Mouse (Mus musculus) limb, embryonic 15.5 days (tissue): ENCODE data around the gene Ap1b1. TPM values are rescaled to one million over a fixed set of nuclear protein-coding genes. Genes with fewer than 3 reads are reported as not detected.

Source experiments
- ATAC-seq: fragments of 200-750 bp; cut with Nextera tagmentation; 2 replicates; pipeline ENCODE4 v1.8.0; 2017; ENCODE audit warnings: low read depth, moderate TSS enrichment; ENCODE audit not compliant: insufficient number of reproducible peaks, low FRiP score, low TSS enrichment
- H3K27ac ChIP-seq: fragments of 300-500 bp; sonication (generic); 2 replicates; pipeline ENCODE4 v1.5.1; 2015; ENCODE audit warnings: moderate library complexity, mild to moderate bottlenecking, inconsistent platforms
- H3K27me3 ChIP-seq: fragments of 300-500 bp; sonication (generic); 2 replicates; pipeline ENCODE4 v1.6.1; 2015; ENCODE audit warnings: inconsistent platforms
- H3K36me3 ChIP-seq: fragments of 300-500 bp; sonication (generic); 2 replicates; pipeline ENCODE4 v1.6.1; 2015; ENCODE audit warnings: inconsistent platforms
- H3K4me1 ChIP-seq: fragments of 300-500 bp; sonication (generic); 2 replicates; pipeline ENCODE4 v1.6.1; 2015; ENCODE audit warnings: inconsistent platforms
- H3K4me2 ChIP-seq: fragments of 300-500 bp; sonication (generic); 2 replicates; pipeline ENCODE4 v1.6.1; 2015; ENCODE audit warnings: mild to moderate bottlenecking, inconsistent platforms
- H3K4me3 ChIP-seq: fragments of 300-500 bp; sonication (generic); 2 replicates; pipeline ENCODE4 v1.5.1; 2015; ENCODE audit warnings: mild to moderate bottlenecking, inconsistent platforms
- H3K9ac ChIP-seq: fragments of 300-500 bp; sonication (generic); 2 replicates; pipeline ENCODE4 v1.6.1; 2015; ENCODE audit warnings: inconsistent platforms
- H3K9me3 ChIP-seq: fragments of 300-500 bp; sonication (generic); 2 replicates; pipeline ENCODE4 v1.6.1; 2016; ENCODE audit warnings: inconsistent platforms
- WGBS: fragments of 180-500 bp; shearing (Covaris S2); methylation state at CpG from one replicate; pipeline ENCODE4 v1.1.7; 2015; 5-methylcytosine and 5-hydroxymethylcytosine counted together
- polyA plus RNA-seq: library from polyadenylated mRNA; unstranded; fragments of >200 nt; fragmentation: Nextera tagmentation; extraction: Ambion mirVana; gene quantifications from 2 replicates; pipeline ENCODE4 v1.2.1, GENCODE M21; 2015

Gene Ap1b1
- polyA plus RNA-seq, 1 experiment from 2014 or later: 55.2 TPM

DNA sequence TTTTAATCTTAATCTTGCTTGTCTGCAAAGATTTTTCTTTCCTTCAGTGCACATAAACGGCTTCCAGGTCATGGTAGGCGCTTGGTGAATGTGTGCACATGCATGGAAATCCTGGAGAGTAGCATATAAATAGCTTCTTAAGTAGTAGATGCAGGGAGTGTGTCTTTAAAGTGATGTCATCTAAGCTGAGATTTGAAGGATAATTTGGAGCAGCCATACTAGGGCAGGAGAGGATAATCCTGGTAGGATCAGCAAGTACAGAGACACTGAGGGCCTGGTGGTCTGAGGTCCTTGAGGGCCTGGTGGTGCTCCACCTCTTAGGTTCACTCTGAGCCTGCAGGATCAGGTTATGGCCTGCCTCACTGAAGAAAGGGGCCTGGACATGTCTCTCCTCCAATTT, 5.8 kb downstream of the Ap1b1 start:
- no peak overlapping the region for H3K27ac ChIP-seq
- no peaks in the 10 kb centered on the region for H3K27me3 ChIP-seq
- H3K9ac ChIP-seq: no peak overlapping the region
- no peak overlapping the region for H3K4me2 ChIP-seq
- 82% methylated on average over 2 of the region's 2 CpGs for WGBS
- no peak for ATAC-seq
- H3K4me1 ChIP-seq: peaks cover 6% of the 10 kb centered on the region
- peaks cover 5% of the 10 kb centered on the region; the same call in 1 of the 2 replicates for H3K36me3 ChIP-seq
- no peaks in the 10 kb centered on the region for H3K9me3 ChIP-seq
- H3K4me3 ChIP-seq: no peak overlapping the region

DNA sequence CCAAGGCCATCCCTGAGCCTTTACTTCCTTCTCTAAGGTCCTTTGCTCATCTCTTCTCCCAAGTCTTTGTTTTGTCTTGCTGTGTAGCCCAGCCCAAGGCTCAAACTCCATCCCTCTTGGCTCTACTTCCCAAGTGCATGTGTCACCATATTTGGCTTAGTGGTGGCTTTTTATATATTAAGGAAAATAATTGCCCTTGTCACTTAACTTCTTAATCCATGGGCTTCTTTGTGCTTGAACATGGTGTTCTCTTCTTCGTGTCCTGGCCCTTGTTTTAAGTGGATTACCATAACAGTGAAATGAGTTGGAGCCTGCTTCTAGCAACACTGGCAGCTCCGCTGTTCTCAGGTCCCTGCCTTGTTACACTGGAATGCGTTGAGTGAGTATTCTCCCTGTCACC, 9.1 kb downstream of the Ap1b1 start:
- H3K27me3 ChIP-seq: no peaks in the 10 kb centered on the region
- H3K4me2 ChIP-seq: no peak overlapping the region
- H3K4me3 ChIP-seq: no peak overlapping the region
- H3K27ac ChIP-seq: no peak overlapping the region
- no peak for ATAC-seq
- H3K9ac ChIP-seq: no peak overlapping the region
- H3K9me3 ChIP-seq: no peaks in the 10 kb centered on the region
- no peaks in the 10 kb centered on the region for H3K4me1 ChIP-seq
- H3K36me3 ChIP-seq: peaks cover 5% of the 10 kb centered on the region; the same call in 1 of the 2 replicates
- WGBS: 89% methylated on average over 3 of the region's 3 CpGs

GRCm38 (mm10) chr11:4996621-4997199, 10.1 kb downstream of the Ap1b1 start:
- Histone ChIP-seq H3K9me3 (no peaks in the 10 kb centered on the region), H3K4me1 (no peaks in the 10 kb centered on the region), H3K36me3 (peaks cover 6% of the 10 kb centered on the region; the same call in 1 of the 2 replicates), H3K4me2 (no peak overlapping the region), H3K27me3 (no peaks in the 10 kb centered on the region), H3K9ac (no peak overlapping the region), H3K4me3 (no peak overlapping the region), H3K27ac (no peak overlapping the region)
- ATAC-seq: no peak
- WGBS: 81% methylated on average over 5 of the region's 5 CpGs

DNA sequence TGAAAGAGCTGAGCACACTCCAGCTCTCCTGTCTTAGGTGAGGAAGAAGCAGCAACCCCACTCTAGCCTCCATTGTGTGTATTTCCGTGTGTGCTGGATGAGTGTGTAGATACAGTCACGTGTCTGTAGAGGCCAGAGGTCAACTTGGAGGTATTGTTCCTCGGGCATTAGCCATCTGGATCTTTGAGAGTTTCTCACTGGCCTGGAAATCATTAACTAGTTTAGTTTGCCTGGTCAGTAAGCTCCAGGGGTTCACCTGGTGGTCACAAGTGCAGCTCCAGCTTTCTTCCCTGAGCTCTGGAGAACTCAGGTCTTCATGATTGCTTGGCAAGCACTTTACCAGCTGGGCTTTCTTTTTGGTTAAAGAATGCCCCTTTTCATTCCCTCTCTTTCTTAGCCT, 11.7 kb downstream of the Ap1b1 start:
- no peak overlapping the region for H3K4me3 ChIP-seq
- H3K36me3 ChIP-seq: peaks cover 3% of the 10 kb centered on the region; the same call in 1 of the 2 replicates
- no peaks in the 10 kb centered on the region for H3K4me1 ChIP-seq
- H3K27ac ChIP-seq: no peak overlapping the region
- H3K9ac ChIP-seq: no peak overlapping the region
- no peak overlapping the region for H3K4me2 ChIP-seq
- WGBS: 42% methylated on average over 3 of the region's 3 CpGs
- H3K9me3 ChIP-seq: no peaks in the 10 kb centered on the region
- ATAC-seq: no peak
- no peaks in the 10 kb centered on the region for H3K27me3 ChIP-seq

- no peak overlapping the region for H3K4me2 ChIP-seq
- no peaks in the 10 kb centered on the region for H3K9me3 ChIP-seq
- WGBS: 67% methylated on average over 1 of the region's 1 CpGs
- no peaks in the 10 kb centered on the region for H3K27me3 ChIP-seq
- ATAC-seq: no peak
- peaks cover 7% of the 10 kb centered on the region; the same call in 1 of the 2 replicates for H3K36me3 ChIP-seq
- no peak overlapping the region for H3K27ac ChIP-seq
- H3K4me3 ChIP-seq: no peak overlapping the region
- no peaks in the 10 kb centered on the region for H3K4me1 ChIP-seq
- no peak overlapping the region for H3K9ac ChIP-seq
Measured at GRCm38 (mm10) chr11:4998762-4999161, 12.1 kb downstream of the Ap1b1 start.

DNA sequence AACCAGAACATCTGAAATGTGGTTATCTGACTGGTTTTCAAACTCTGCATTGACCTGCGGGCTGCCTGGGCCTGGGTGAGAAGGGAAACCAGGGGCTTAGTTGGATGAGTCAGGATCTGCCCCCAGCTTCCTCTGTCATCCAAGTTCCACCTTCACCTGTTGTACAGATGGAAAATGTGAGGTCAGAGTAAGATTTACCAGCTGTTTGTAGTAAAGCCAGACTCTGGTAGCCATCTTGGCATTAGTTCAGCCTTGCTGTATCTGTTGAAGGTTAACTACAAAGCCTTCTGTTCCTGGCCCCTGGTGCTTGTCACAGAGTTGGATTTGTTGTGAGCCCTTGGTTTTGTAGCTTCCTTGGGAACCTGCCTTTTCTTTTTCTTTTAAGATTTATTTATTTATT, 13.6 kb downstream of the Ap1b1 start:
- Histone ChIP-seq H3K27me3 (no peaks in the 10 kb centered on the region), H3K9me3 (no peaks in the 10 kb centered on the region), H3K4me3 (no peak overlapping the region), H3K27ac (no peak overlapping the region), H3K4me2 (no peak overlapping the region), H3K36me3 (peaks cover 7% of the 10 kb centered on the region; the same call in 1 of the 2 replicates), H3K9ac (no peak overlapping the region), H3K4me1 (no peaks in the 10 kb centered on the region)
- WGBS: 71% methylated on average over 1 of the region's 1 CpGs
- no peak for ATAC-seq

GRCm38 (mm10) chr11:5002826-5003225, 16.2 kb downstream of the Ap1b1 start:
- H3K9ac ChIP-seq: no peak overlapping the region
- peaks cover 4% of the 10 kb centered on the region; the same call in 1 of the 2 replicates for H3K4me1 ChIP-seq
- no peak overlapping the region for H3K4me2 ChIP-seq
- H3K27me3 ChIP-seq: no peaks in the 10 kb centered on the region
- WGBS: 89% methylated on average over 4 of the region's 4 CpGs
- no peaks in the 10 kb centered on the region for H3K9me3 ChIP-seq
- ATAC-seq: no peak
- peaks cover 7% of the 10 kb centered on the region; the same call in 1 of the 2 replicates for H3K36me3 ChIP-seq
- no peak overlapping the region for H3K4me3 ChIP-seq
- H3K27ac ChIP-seq: no peak overlapping the region

- Histone ChIP-seq H3K27me3 (no peaks in the 10 kb centered on the region), H3K4me1 (peaks cover 4% of the 10 kb centered on the region; the same call in 1 of the 2 replicates), H3K4me2 (no peak overlapping the region), H3K9me3 (no peaks in the 10 kb centered on the region), H3K9ac (no peak overlapping the region), H3K36me3 (peaks cover 12% of the 10 kb centered on the region; the same call in 1 of the 2 replicates), H3K4me3 (no peak overlapping the region), H3K27ac (no peak overlapping the region)
- WGBS: 83% methylated on average over 2 of the region's 2 CpGs
- no peak for ATAC-seq
Measured at GRCm38 (mm10) chr11:5005528-5005927, 18.9 kb downstream of the Ap1b1 start.

- Histone ChIP-seq H3K4me2 (no peak overlapping the region), H3K9ac (no peak overlapping the region), H3K4me1 (peaks cover 4% of the 10 kb centered on the region; the same call in 1 of the 2 replicates), H3K4me3 (no peak overlapping the region), H3K36me3 (peaks cover 14% of the 10 kb centered on the region; the same call in 1 of the 2 replicates), H3K27me3 (no peaks in the 10 kb centered on the region), H3K27ac (no peak overlapping the region), H3K9me3 (no peaks in the 10 kb centered on the region)
- 67% methylated on average over 1 of the region's 1 CpGs for WGBS
- ATAC-seq: no peak
Measured at GRCm38 (mm10) chr11:5007186-5007585, 20.6 kb downstream of the Ap1b1 start.

- WGBS: 83% methylated on average over 3 of the region's 3 CpGs
- Histone ChIP-seq H3K36me3 (peaks cover 18% of the 10 kb centered on the region), H3K9ac (no peak overlapping the region), H3K27ac (no peak overlapping the region), H3K27me3 (no peaks in the 10 kb centered on the region), H3K9me3 (no peaks in the 10 kb centered on the region), H3K4me1 (peaks cover 4% of the 10 kb centered on the region; the same call in 1 of the 2 replicates), H3K4me2 (no peak overlapping the region), H3K4me3 (no peak overlapping the region)
- ATAC-seq: no peak
Measured at GRCm38 (mm10) chr11:5008867-5009266, 22.2 kb downstream of the Ap1b1 start.

GRCm38 (mm10) chr11:5009354-5010074, 22.9 kb downstream of the Ap1b1 start:
- H3K27me3 ChIP-seq: no peaks in the 10 kb centered on the region
- ATAC-seq: no peak
- peaks cover 4% of the 10 kb centered on the region; the same call in 1 of the 2 replicates for H3K4me1 ChIP-seq
- H3K36me3 ChIP-seq: peaks cover 25% of the 10 kb centered on the region
- H3K4me3 ChIP-seq: no peak overlapping the region
- WGBS: 70% methylated on average over 3 of the region's 3 CpGs
- no peak overlapping the region for H3K27ac ChIP-seq
- H3K9me3 ChIP-seq: no peaks in the 10 kb centered on the region
- no peak overlapping the region for H3K9ac ChIP-seq
- H3K4me2 ChIP-seq: no peak overlapping the region

DNA sequence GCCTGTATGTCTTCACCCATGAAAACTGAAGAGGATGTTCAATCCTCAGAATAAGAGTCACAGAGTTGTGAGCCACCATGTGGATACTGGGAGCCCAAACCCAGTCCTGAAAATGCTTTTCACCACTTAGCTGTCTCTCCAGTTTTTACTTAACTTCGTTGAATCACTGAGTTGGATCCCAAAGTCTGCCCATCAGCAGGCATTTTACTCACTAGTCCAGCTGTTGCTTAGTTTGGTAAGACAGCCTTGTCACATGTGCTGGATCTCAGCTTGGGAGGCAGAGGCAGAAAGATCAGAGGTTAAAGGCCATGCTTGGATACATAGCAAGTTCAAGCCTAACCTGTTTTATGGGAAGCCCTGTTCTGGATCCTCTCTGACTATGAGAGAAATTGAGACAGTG, 23.6 kb downstream of the Ap1b1 start:
- Histone ChIP-seq H3K4me1 (peaks cover 4% of the 10 kb centered on the region; the same call in 1 of the 2 replicates), H3K4me3 (no peak overlapping the region), H3K36me3 (peaks cover 30% of the 10 kb centered on the region), H3K9ac (no peak overlapping the region), H3K27ac (no peak overlapping the region), H3K9me3 (no peaks in the 10 kb centered on the region), H3K27me3 (no peaks in the 10 kb centered on the region), H3K4me2 (no peak overlapping the region)
- WGBS: 89% methylated on average over 1 of the region's 1 CpGs
- no peak for ATAC-seq
